Mouse (Mus musculus) heart, adult 2 months (tissue): ENCODE data around the gene Fbxo36.

Source experiments
- CTCF ChIP-seq: fragments of 200-600 bp; IDR thresholded peaks from 2 replicates; pipeline ENCODE4 v1.8.1; 2022; ENCODE audit warnings: antibody characterized with exemption, mild to moderate bottlenecking, moderate library complexity
- EP300 ChIP-seq: fragments of 200-500 bp; IDR thresholded peaks from 2 replicates; pipeline ENCODE4 v1.6.1; 2011; ENCODE audit warnings: low read depth, low read length, control low read depth; ENCODE audit not compliant: insufficient read depth
- POLR2A ChIP-seq: fragments of 200-500 bp; IDR thresholded peaks from 2 replicates; pipeline ENCODE4 v1.6.1; 2011; ENCODE audit warnings: mild to moderate bottlenecking, low read depth, low read length, control low read depth; ENCODE audit not compliant: insufficient read depth

DNA sequence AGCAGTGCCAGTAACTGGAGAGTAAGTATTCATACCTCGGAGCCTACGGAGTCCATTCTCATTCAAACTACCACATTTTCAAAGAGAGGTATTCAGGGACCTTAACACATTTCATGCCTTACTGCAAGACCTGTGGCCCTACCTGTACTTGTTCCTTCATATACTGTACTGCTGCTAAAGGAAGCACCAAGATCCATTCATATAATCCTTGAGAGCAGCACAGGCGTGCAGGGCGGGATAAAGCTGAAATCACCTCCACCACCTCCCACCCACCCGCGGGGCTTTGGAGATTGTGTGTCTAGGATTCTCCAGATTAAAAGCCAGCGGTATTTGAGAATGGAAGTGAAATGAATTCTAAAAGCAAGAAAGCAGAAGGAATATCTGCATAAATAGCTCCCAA, 10.8 kb downstream of the Fbxo36 start:
- TF ChIP-seq EP300 (no peak), POLR2A (no peak), CTCF (no peak)
